Mouse (Mus musculus) kidney, postnatal 25 days (tissue): ENCODE data around the gene Samd13.

Experiments used
- DNase-seq, 2 experiments: peaks; one replicate each; pipeline ENCODE4 v3.0.0; 2021; ENCODE audit warnings: mixed read lengths in 2 of 2

The Samd13 gene

GRCm38 (mm10) chr3:146661907-146662306 is 23.5 kb downstream of the Samd13 start:
- DNase-seq = no peak

- no peak for DNase-seq
These were observed 24.4 kb downstream of the Samd13 start for GRCm38 (mm10) chr3:146661001-146661400.

- no peak for DNase-seq
These were observed 26.1 kb downstream of the Samd13 start for GRCm38 (mm10) chr3:146659321-146659720.

GRCm38 (mm10) chr3:146658061-146658639 is 27.2 kb downstream of the Samd13 start:
- no peak for DNase-seq

GRCm38 (mm10) chr3:146657433-146657832 is 28.0 kb downstream of the Samd13 start:
- DNase-seq = no peak

- DNase-seq = no peak
These were observed 30.2 kb downstream of the Samd13 start for GRCm38 (mm10) chr3:146655111-146655577.

- no peak for DNase-seq
These were observed 31.7 kb downstream of the Samd13 start for GRCm38 (mm10) chr3:146653692-146654091.

GRCm38 (mm10) chr3:146652431-146652830 is 33.0 kb downstream of the Samd13 start:
- DNase-seq = no peak

GRCm38 (mm10) chr3:146651217-146651616 is 34.2 kb downstream of the Samd13 start, which contains the start of gene 4930503B20Rik:
4930503B20Rik (minus strand) TSS chr3:146651317.
- no peak for DNase-seq

GRCm38 (mm10) chr3:146650716-146651115 is 34.7 kb downstream of the Samd13 start:
- no peak for DNase-seq

- DNase-seq = no peak
These were observed 36.0 kb downstream of the Samd13 start for GRCm38 (mm10) chr3:146649311-146649894.

GRCm38 (mm10) chr3:146641818-146642427 is 43.5 kb downstream of the Samd13 start:
- DNase-seq = no peak

GRCm38 (mm10) chr3:146632506-146632905 is 52.9 kb downstream of the Samd13 start:
- DNase-seq = no peak

- DNase-seq = no peak
These were observed 57.0 kb downstream of the Samd13 start for GRCm38 (mm10) chr3:146628227-146628982.

GRCm38 (mm10) chr3:146625766-146626165 is 59.6 kb downstream of the Samd13 start:
- DNase-seq = no peak

GRCm38 (mm10) chr3:146621966-146622365 is 63.4 kb downstream of the Samd13 start:
- DNase-seq = no peak

- DNase-seq = no peak
These were observed 64.7 kb downstream of the Samd13 start for GRCm38 (mm10) chr3:146620555-146621249.

GRCm38 (mm10) chr3:146620101-146620500 is 65.3 kb downstream of the Samd13 start:
- DNase-seq = no peak

GRCm38 (mm10) chr3:146618357-146618756 is 67.0 kb downstream of the Samd13 start:
- DNase-seq = no peak

GRCm38 (mm10) chr3:146617946-146618345 is 67.4 kb downstream of the Samd13 start:
- no peak for DNase-seq

GRCm38 (mm10) chr3:146616533-146617283 is 68.7 kb downstream of the Samd13 start:
- DNase-seq = no peak

- DNase-seq = no peak
These were observed 69.9 kb downstream of the Samd13 start, which contains the start of gene Dnase2b for GRCm38 (mm10) chr3:146615496-146615895. Dnase2b (minus strand) TSS chr3:146615596.
